Mouse (Mus musculus) frontal cortex, adult (tissue): ENCODE data around the gene Gm21987.

Experiments
- ATAC-seq: cut with Nextera tagmentation; 2 replicates; pipeline ENCODE4 v1.9.2; 2017; ENCODE audit warnings: mild to moderate bottlenecking, moderate library complexity, mixed read lengths; ENCODE audit not compliant: low TSS enrichment

Gene Gm21987

DNA sequence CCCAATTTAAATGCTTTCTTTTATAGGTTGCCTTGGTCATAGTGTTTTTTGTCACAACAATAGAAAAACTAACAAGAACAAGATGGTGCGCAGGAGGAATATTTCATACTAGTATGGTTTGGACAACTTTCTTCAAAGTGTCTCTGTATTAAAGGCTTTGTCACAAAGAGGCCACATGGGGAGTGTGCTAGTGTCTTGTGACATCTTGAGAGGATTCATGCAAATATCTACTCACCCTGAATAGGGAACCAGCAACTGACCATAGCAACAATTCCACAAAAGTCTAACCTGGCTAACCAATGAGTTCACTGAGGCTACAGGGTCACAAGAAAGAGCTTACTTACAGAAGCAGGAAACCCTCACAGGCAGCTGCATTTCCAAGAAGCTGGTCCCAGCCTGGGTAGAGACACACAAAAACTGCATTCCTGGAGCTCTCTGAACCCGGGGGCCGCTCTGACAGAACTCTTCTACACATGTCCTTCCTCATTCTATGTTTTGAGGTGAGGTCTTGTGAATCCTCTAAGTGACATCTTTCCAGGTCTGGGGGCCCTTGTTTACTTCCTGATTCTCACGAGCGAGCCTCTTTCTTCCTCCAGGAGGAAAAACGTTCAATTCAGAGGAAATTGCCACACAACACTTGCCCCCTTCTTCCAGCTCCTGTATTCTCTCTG is 48.4 kb downstream of the Gm21987 start:
- no peak for ATAC-seq

DNA sequence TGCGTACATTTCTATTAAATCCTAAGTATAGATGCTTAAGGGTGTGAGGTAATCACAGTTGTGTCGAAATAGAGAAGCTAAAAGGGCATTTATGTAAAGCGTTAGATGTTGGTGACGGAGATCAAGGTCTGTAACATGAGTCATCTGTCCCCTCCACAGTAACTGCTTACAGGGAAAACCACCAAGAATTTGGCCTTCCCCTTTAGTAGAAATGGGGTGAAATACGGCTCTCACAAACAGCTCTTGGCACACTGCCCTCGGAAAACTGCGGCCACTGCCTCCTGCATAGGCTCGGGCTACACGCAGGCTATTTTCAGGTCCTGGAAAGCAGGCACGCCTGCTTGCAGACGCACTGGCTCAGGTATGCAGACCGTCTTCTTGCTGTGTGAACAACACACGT is 49.3 kb downstream of the Gm21987 start:
- no peak for ATAC-seq

DNA sequence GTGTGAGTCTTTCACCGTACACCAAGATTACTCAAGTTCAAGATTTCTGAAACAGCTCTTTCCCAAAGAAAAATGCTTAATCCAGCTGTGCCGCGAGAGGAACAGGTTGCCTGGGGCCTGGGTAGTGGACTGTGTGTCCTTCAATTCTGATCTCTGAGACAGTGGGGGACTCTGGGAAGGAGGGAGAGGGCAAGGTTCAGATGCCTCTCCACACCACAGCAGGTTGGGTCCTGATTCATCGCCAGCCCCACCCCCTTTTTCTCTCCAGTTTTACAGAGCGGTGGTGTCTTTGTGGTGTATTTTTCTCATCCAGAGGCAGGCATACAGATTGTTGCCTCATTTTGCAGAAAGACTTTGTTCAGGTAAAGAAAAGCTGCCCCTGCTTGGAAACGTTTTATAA is 51.4 kb downstream of the Gm21987 start:
- no peak for ATAC-seq

GRCm38 (mm10) chr16:38399076-38399475 is 52.2 kb downstream of the Gm21987 start:
- no peak for ATAC-seq

GRCm38 (mm10) chr16:38399531-38400231 is 52.8 kb downstream of the Gm21987 start:
- peak; percentile 87 for ATAC-seq

- no peak for ATAC-seq
These were observed 53.6 kb downstream of the Gm21987 start for GRCm38 (mm10) chr16:38400311-38400960.

DNA sequence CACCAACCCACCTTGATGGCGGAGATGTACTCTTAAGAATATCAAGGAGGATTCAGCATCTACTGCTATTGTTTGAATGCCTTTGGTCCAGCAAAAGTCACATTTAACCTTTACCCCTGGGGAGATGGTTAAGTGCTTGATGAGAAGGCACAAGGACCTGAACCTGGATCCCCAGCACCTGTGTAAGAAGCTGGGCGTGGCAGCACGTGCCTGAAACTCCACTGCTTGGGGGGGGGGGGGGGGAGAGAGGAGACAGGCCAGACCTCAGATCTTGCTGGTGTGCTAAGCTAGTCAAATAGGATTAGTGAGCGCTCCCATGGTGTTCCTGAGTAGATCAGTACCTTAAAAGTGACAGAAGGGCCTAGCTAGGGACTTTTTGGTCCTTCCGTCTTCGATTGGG is 54.6 kb downstream of the Gm21987 start:
- ATAC-seq, result no peak

GRCm38 (mm10) chr16:38403639-38404038 is 56.8 kb downstream of the Gm21987 start:
- ATAC-seq, result no peak

- ATAC-seq, result no peak
These were observed 59.5 kb downstream of the Gm21987 start for GRCm38 (mm10) chr16:38406293-38406692.

GRCm38 (mm10) chr16:38406708-38407107 is 59.9 kb downstream of the Gm21987 start:
- ATAC-seq, result no peak

DNA sequence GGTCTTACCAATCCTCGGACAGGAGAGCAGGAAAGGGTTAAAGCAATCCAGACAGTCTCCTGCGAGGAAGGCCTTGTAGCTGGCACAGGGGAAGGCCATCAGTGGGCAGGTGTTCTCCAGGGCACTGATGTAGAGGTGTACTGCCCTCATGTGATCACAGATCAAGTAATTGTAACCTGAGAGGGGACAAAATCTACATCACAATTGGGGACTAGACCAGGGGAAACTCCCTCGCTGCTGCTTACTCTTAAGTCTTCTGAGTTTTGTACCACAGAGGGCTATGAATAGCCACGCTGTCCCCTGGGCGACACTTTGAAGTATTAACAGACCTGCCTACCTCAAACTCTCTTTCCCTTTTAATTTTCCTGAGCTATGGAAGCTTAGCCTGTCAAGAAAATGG is 60.7 kb downstream of the Gm21987 start:
- ATAC-seq, result no peak

DNA sequence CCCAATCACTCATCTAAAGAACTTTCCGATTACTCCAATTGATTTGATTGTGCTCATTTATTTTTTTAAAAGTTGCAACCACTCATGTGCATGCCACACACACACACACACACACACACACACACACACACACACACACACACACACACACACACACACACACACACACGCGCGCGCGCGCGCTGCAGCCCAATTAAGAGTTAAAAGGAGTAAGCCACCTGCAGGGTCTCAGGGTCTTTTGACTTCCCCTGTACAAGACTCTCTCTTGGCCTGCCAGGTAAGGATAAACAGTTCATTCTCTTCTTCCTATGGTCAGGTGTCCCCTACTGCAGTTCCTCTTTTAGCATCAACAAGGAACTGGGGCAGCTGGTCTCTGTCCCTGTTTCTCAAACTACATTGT is 61.6 kb downstream of the Gm21987 start:
- no peak for ATAC-seq
